Mouse (Mus musculus): ENCODE results near the gene Atp6ap1l. TPM values are rescaled to one million over a fixed set of nuclear protein-coding genes. Genes with fewer than 3 reads are reported as not detected.

The Atp6ap1l gene
- polyA plus RNA-seq, 1 experiment, result not detected

GRCm38 (mm10) chr13:90852727-90853630 is 52.2 kb downstream of the Atp6ap1l start:
- Histone ChIP-seq H3K4me1 (ENCODE audit: control insufficient read depth, insufficient read depth, low read length) (no peaks in the 10 kb centered on the region), H3K27ac (ENCODE audit: insufficient read depth, low read length) (no peak overlapping the region), H3K4me3 (ENCODE audit: insufficient read depth, low read length) (no peak overlapping the region)
- TF ChIP-seq CTCF (IDR thresholded peaks at IDR 0.05; ENCODE audit: borderline replicate concordance, insufficient read depth, low read length) (no peak), POLR2A (IDR thresholded peaks at IDR 0.05; ENCODE audit: low read depth, low read length) (no peak)

GRCm38 (mm10) chr13:90851795-90852194 is 53.4 kb downstream of the Atp6ap1l start:
- TF ChIP-seq POLR2A (IDR thresholded peaks at IDR 0.05; ENCODE audit: low read depth, low read length) (no peak), CTCF (IDR thresholded peaks at IDR 0.05; ENCODE audit: borderline replicate concordance, insufficient read depth, low read length) (no peak)
- H3K27ac ChIP-seq (ENCODE audit: insufficient read depth, low read length), result no peak overlapping the region
- H3K4me3 ChIP-seq (ENCODE audit: insufficient read depth, low read length), result no peak overlapping the region
- H3K4me1 ChIP-seq (ENCODE audit: control insufficient read depth, insufficient read depth, low read length), result no peaks in the 10 kb centered on the region

- TF ChIP-seq POLR2A (IDR thresholded peaks at IDR 0.05; ENCODE audit: low read depth, low read length) (no peak), CTCF (IDR thresholded peaks at IDR 0.05; ENCODE audit: borderline replicate concordance, insufficient read depth, low read length) (no peak)
- Histone ChIP-seq H3K27ac (ENCODE audit: insufficient read depth, low read length) (no peak overlapping the region), H3K4me3 (ENCODE audit: insufficient read depth, low read length) (no peak overlapping the region), H3K4me1 (ENCODE audit: control insufficient read depth, insufficient read depth, low read length) (no peaks in the 10 kb centered on the region)
Measured at GRCm38 (mm10) chr13:90844191-90844590, 61.0 kb downstream of the Atp6ap1l start.

GRCm38 (mm10) chr13:90843412-90843811 is 61.7 kb downstream of the Atp6ap1l start:
- TF ChIP-seq CTCF (IDR thresholded peaks at IDR 0.05; ENCODE audit: borderline replicate concordance, insufficient read depth, low read length) (no peak), POLR2A (IDR thresholded peaks at IDR 0.05; ENCODE audit: low read depth, low read length) (no peak)
- Histone ChIP-seq H3K4me3 (ENCODE audit: insufficient read depth, low read length) (no peak overlapping the region), H3K27ac (ENCODE audit: insufficient read depth, low read length) (no peak overlapping the region), H3K4me1 (ENCODE audit: control insufficient read depth, insufficient read depth, low read length) (no peaks in the 10 kb centered on the region)

GRCm38 (mm10) chr13:90841213-90841553 is 64.0 kb downstream of the Atp6ap1l start:
- Histone ChIP-seq H3K4me1 (ENCODE audit: control insufficient read depth, insufficient read depth, low read length) (no peaks in the 10 kb centered on the region), H3K4me3 (ENCODE audit: insufficient read depth, low read length) (no peak overlapping the region), H3K27ac (ENCODE audit: insufficient read depth, low read length) (no peak overlapping the region)
- TF ChIP-seq CTCF (IDR thresholded peaks at IDR 0.05; ENCODE audit: borderline replicate concordance, insufficient read depth, low read length), result no peak
- no peak for TF ChIP-seq POLR2A (IDR thresholded peaks at IDR 0.05; ENCODE audit: low read depth, low read length)

- Histone ChIP-seq H3K4me3 (ENCODE audit: insufficient read depth, low read length) (no peak overlapping the region), H3K4me1 (ENCODE audit: control insufficient read depth, insufficient read depth, low read length) (no peaks in the 10 kb centered on the region), H3K27ac (ENCODE audit: insufficient read depth, low read length) (no peak overlapping the region)
- TF ChIP-seq CTCF (IDR thresholded peaks at IDR 0.05; ENCODE audit: borderline replicate concordance, insufficient read depth, low read length) (no peak), POLR2A (IDR thresholded peaks at IDR 0.05; ENCODE audit: low read depth, low read length) (no peak)
Measured at GRCm38 (mm10) chr13:90840530-90841212, 64.5 kb downstream of the Atp6ap1l start.

GRCm38 (mm10) chr13:90833641-90834207 is 71.4 kb downstream of the Atp6ap1l start:
- TF ChIP-seq CTCF (IDR thresholded peaks at IDR 0.05; ENCODE audit: borderline replicate concordance, insufficient read depth, low read length), result no peak
- no peak for TF ChIP-seq POLR2A (IDR thresholded peaks at IDR 0.05; ENCODE audit: low read depth, low read length)
- no peak overlapping the region for H3K4me3 ChIP-seq (ENCODE audit: insufficient read depth, low read length)
- H3K4me1 ChIP-seq (ENCODE audit: control insufficient read depth, insufficient read depth, low read length), result no peaks in the 10 kb centered on the region
- H3K27ac ChIP-seq (ENCODE audit: insufficient read depth, low read length), result no peak overlapping the region

Other genes with a start within 250 kb of the Atp6ap1l start
- 567 and 574 TPM in 2 replicates for gene Rps23, start 17.6 kb upstream of the Atp6ap1l start, polyA plus RNA-seq (2011; ENCODE audit: insufficient read length, low read depth, missing spikeins)

Measured in embryonic fibroblast, embryonic 13.5 days (primary cell).